Mouse (Mus musculus): Measurements from ENCODE around the gene Gm4450. TPM values are rescaled to one million over a fixed set of nuclear protein-coding genes. Genes with fewer than 3 reads are reported as not detected.

Gene Gm4450
- polyA plus RNA-seq, 1 experiment = not detected

- H3K4me2 ChIP-seq (ENCODE audit: low read depth) = no peak overlapping the region
- peaks cover 1% of the 10 kb centered on the region for H3K36me3 ChIP-seq (ENCODE audit: control insufficient read depth, insufficient read depth)
- no peak overlapping the region for H3ac ChIP-seq (ENCODE audit: control insufficient read depth, insufficient read length)
- H3K4me3 ChIP-seq = no peak overlapping the region
- H3K27me3 ChIP-seq (ENCODE audit: control insufficient read depth, insufficient read depth, insufficient read length) = no peaks in the 10 kb centered on the region
- TF ChIP-seq POLR2A (IDR thresholded peaks at IDR 0.05; ENCODE audit: insufficient read length, low read depth) (no peak), MYOG (IDR thresholded peaks at IDR 0.05; ENCODE audit: control insufficient read depth in 1 of 3, insufficient read depth in 1 of 3, insufficient read length in 2 of 3, low read depth in 2 of 3) (no peak), USF1 (IDR thresholded peaks at IDR 0.05; ENCODE audit: low read depth) (no peak), E2F4 (IDR thresholded peaks at IDR 0.05; ENCODE audit: insufficient read depth) (no peak), SRF (IDR thresholded peaks at IDR 0.05; ENCODE audit: control insufficient read depth, insufficient read length, low read depth) (no peak), MAX (IDR thresholded peaks at IDR 0.05; ENCODE audit: low read depth) (no peak), POLR2AphosphoS2 (IDR thresholded peaks at IDR 0.05; ENCODE audit: insufficient read length, low read depth) (no peak), MYOD1 (IDR thresholded peaks at IDR 0.05; ENCODE audit: control insufficient read depth in 1 of 3, insufficient read length in 2 of 3, low read depth in 2 of 3) (no peak), CEBPB (IDR thresholded peaks at IDR 0.05; ENCODE audit: insufficient read depth, poor library complexity, severe bottlenecking) (no peak)
- H3K79me2 ChIP-seq (ENCODE audit: control insufficient read depth, insufficient read depth) = no peaks in the 10 kb centered on the region
Measured at GRCm38 (mm10) chr3:98435030-98435429, 21.9 kb downstream of the Gm4450 start.

GRCm38 (mm10) chr3:98434088-98434816 lies 22.7 kb downstream of the Gm4450 start:
- H3K27me3 ChIP-seq (ENCODE audit: control insufficient read depth, insufficient read depth, insufficient read length) = no peaks in the 10 kb centered on the region
- H3K79me2 ChIP-seq (ENCODE audit: control insufficient read depth, insufficient read depth) = no peaks in the 10 kb centered on the region
- H3K36me3 ChIP-seq (ENCODE audit: control insufficient read depth, insufficient read depth) = peaks cover 5% of the 10 kb centered on the region
- no peak overlapping the region for H3ac ChIP-seq (ENCODE audit: control insufficient read depth, insufficient read length)
- H3K4me3 ChIP-seq = no peak overlapping the region
- no peak overlapping the region for H3K4me2 ChIP-seq (ENCODE audit: low read depth)
- TF ChIP-seq MYOG (IDR thresholded peaks at IDR 0.05; ENCODE audit: control insufficient read depth in 1 of 3, insufficient read depth in 1 of 3, insufficient read length in 2 of 3, low read depth in 2 of 3) (peak in 1 of 3 experiments; percentile 8), CEBPB (IDR thresholded peaks at IDR 0.05; ENCODE audit: insufficient read depth, poor library complexity, severe bottlenecking) (no peak), REST (IDR thresholded peaks at IDR 0.05; ENCODE audit: insufficient read depth, insufficient read length) (no peak), MYOD1 (IDR thresholded peaks at IDR 0.05; ENCODE audit: control insufficient read depth in 1 of 3, insufficient read length in 2 of 3, low read depth in 2 of 3) (peak in 2 of 3 experiments; percentile 28 to 59), POLR2A (IDR thresholded peaks at IDR 0.05; ENCODE audit: insufficient read length, low read depth) (no peak), TCF3 (IDR thresholded peaks at IDR 0.05; ENCODE audit: insufficient read length, low read depth) (no peak), POLR2AphosphoS2 (IDR thresholded peaks at IDR 0.05; ENCODE audit: insufficient read length, low read depth) (peak; percentile 15), TCF12 (IDR thresholded peaks at IDR 0.05; ENCODE audit: insufficient read depth, poor library complexity, severe bottlenecking) (no peak)

- no peak overlapping the region for H3ac ChIP-seq (ENCODE audit: control insufficient read depth, insufficient read length)
- no peak overlapping the region for H3K4me2 ChIP-seq (ENCODE audit: low read depth)
- H3K27me3 ChIP-seq (ENCODE audit: control insufficient read depth, insufficient read depth, insufficient read length) = no peaks in the 10 kb centered on the region
- H3K36me3 ChIP-seq (ENCODE audit: control insufficient read depth, insufficient read depth) = peaks cover 37% of the 10 kb centered on the region
- no peak overlapping the region for H3K4me3 ChIP-seq
- no peaks in the 10 kb centered on the region for H3K79me2 ChIP-seq (ENCODE audit: control insufficient read depth, insufficient read depth)
- TF ChIP-seq SRF (IDR thresholded peaks at IDR 0.05; ENCODE audit: control insufficient read depth, insufficient read length, low read depth) = no peak
- no peak for TF ChIP-seq MYOG (IDR thresholded peaks at IDR 0.05; ENCODE audit: control insufficient read depth in 1 of 3, insufficient read depth in 1 of 3, insufficient read length in 2 of 3, low read depth in 2 of 3)
- TF ChIP-seq REST (IDR thresholded peaks at IDR 0.05; ENCODE audit: insufficient read depth, insufficient read length) = no peak
- TF ChIP-seq TCF12 (IDR thresholded peaks at IDR 0.05; ENCODE audit: insufficient read depth, poor library complexity, severe bottlenecking) = no peak
- no peak for TF ChIP-seq MYOD1 (IDR thresholded peaks at IDR 0.05; ENCODE audit: control insufficient read depth in 1 of 3, insufficient read length in 2 of 3, low read depth in 2 of 3)
- no peak for TF ChIP-seq POLR2AphosphoS2 (IDR thresholded peaks at IDR 0.05; ENCODE audit: insufficient read length, low read depth)
- no peak for TF ChIP-seq TCF3 (IDR thresholded peaks at IDR 0.05; ENCODE audit: insufficient read length, low read depth)
- no peak for TF ChIP-seq POLR2A (IDR thresholded peaks at IDR 0.05; ENCODE audit: insufficient read length, low read depth)
- no peak for TF ChIP-seq USF1 (IDR thresholded peaks at IDR 0.05; ENCODE audit: low read depth)
Measured at GRCm38 (mm10) chr3:98428928-98429525, 27.9 kb downstream of the Gm4450 start.

- no peaks in the 10 kb centered on the region for H3K79me2 ChIP-seq (ENCODE audit: control insufficient read depth, insufficient read depth)
- TF ChIP-seq MYOG (IDR thresholded peaks at IDR 0.05; ENCODE audit: control insufficient read depth in 1 of 3, insufficient read depth in 1 of 3, insufficient read length in 2 of 3, low read depth in 2 of 3) (no peak), MYOD1 (IDR thresholded peaks at IDR 0.05; ENCODE audit: control insufficient read depth in 1 of 3, insufficient read length in 2 of 3, low read depth in 2 of 3) (no peak), MAX (IDR thresholded peaks at IDR 0.05; ENCODE audit: low read depth) (no peak), REST (IDR thresholded peaks at IDR 0.05; ENCODE audit: insufficient read depth, insufficient read length) (no peak), TCF3 (IDR thresholded peaks at IDR 0.05; ENCODE audit: insufficient read length, low read depth) (no peak), POLR2AphosphoS2 (IDR thresholded peaks at IDR 0.05; ENCODE audit: insufficient read length, low read depth) (no peak)
- H3K4me2 ChIP-seq (ENCODE audit: low read depth) = no peak overlapping the region
- no peak overlapping the region for H3ac ChIP-seq (ENCODE audit: control insufficient read depth, insufficient read length)
- H3K27me3 ChIP-seq (ENCODE audit: control insufficient read depth, insufficient read depth, insufficient read length) = no peaks in the 10 kb centered on the region
- no peak overlapping the region for H3K4me3 ChIP-seq
- H3K36me3 ChIP-seq (ENCODE audit: control insufficient read depth, insufficient read depth) = peaks cover 37% of the 10 kb centered on the region
Measured at GRCm38 (mm10) chr3:98428449-98428775, 28.5 kb downstream of the Gm4450 start.
